Mouse (Mus musculus) liver, adult (tissue): ENCODE measurements around the gene Nup107.

Experiments used
- GATA4 ChIP-seq: IDR thresholded peaks from 2 replicates; pipeline ENCODE4 v1.6.1; 2014; ENCODE audit warnings: mild to moderate bottlenecking, low read length; ENCODE audit not compliant: insufficient replicate concordance

The Nup107 gene

GRCm38 (mm10) chr10:117729139-117729814 lies 63.2 kb downstream of the Nup107 start:
- TF ChIP-seq GATA4 = peak; percentile 82; the same call in 1 of the 2 replicates

GRCm38 (mm10) chr10:117728574-117728973 lies 63.9 kb downstream of the Nup107 start:
- no peak for TF ChIP-seq GATA4

GRCm38 (mm10) chr10:117727518-117728110 lies 64.9 kb downstream of the Nup107 start:
- no peak for TF ChIP-seq GATA4

- TF ChIP-seq GATA4 = no peak
Measured at GRCm38 (mm10) chr10:117726888-117727385, 65.6 kb downstream of the Nup107 start.

- no peak for TF ChIP-seq GATA4
Measured at GRCm38 (mm10) chr10:117726350-117726749, 66.2 kb downstream of the Nup107 start.

- no peak for TF ChIP-seq GATA4
Measured at GRCm38 (mm10) chr10:117725671-117726070, 66.8 kb downstream of the Nup107 start.

GRCm38 (mm10) chr10:117724804-117725361 lies 67.6 kb downstream of the Nup107 start:
- no peak for TF ChIP-seq GATA4

- TF ChIP-seq GATA4 = no peak
Measured at GRCm38 (mm10) chr10:117724136-117724718, 68.3 kb downstream of the Nup107 start.

GRCm38 (mm10) chr10:117718161-117719119 lies 74.1 kb downstream of the Nup107 start:
- TF ChIP-seq GATA4 = no peak

GRCm38 (mm10) chr10:117717583-117717982 lies 74.9 kb downstream of the Nup107 start:
- TF ChIP-seq GATA4 = no peak

- TF ChIP-seq GATA4 = no peak
Measured at GRCm38 (mm10) chr10:117716686-117717085, 75.8 kb downstream of the Nup107 start.

GRCm38 (mm10) chr10:117714928-117715500 lies 77.5 kb downstream of the Nup107 start:
- no peak for TF ChIP-seq GATA4

- TF ChIP-seq GATA4 = no peak
Measured at GRCm38 (mm10) chr10:117714048-117714545, 78.4 kb downstream of the Nup107 start.

GRCm38 (mm10) chr10:117713466-117713865 lies 79.0 kb downstream of the Nup107 start:
- TF ChIP-seq GATA4 = no peak
